Mouse (Mus musculus) liver, adult 2 months (tissue): ENCODE measurements around the gene Snrpa1. TPM values are rescaled to one million over a fixed set of nuclear protein-coding genes. Genes with fewer than 3 reads are reported as not detected.
"Not testable (repeated sequence)": the region's sequence is repeated elsewhere in the genome, so short reads cannot be mapped to it uniquely, and the experiment has no call there.

ENCODE experiments used
- DNase-seq: peaks from one replicate; pipeline ENCODE4 v3.0.0-alpha.2; 2011; ENCODE audit warnings: low read depth, low spot score; ENCODE audit errors: extremely low read depth
- H3K27ac ChIP-seq: fragments of 200-500 bp; replicated peaks from 2 replicates; pipeline ENCODE4 v1.5.1; 2012; ENCODE audit warnings: low read depth, mild to moderate bottlenecking, control low read depth, inconsistent platforms, low read length; ENCODE audit not compliant: insufficient read depth
- H3K27me3 ChIP-seq: fragments of 200-500 bp; 2 replicates; pipeline ENCODE4 v1.6.1; 2012; ENCODE audit warnings: mild to moderate bottlenecking, moderate library complexity, low read length, inconsistent platforms; ENCODE audit not compliant: control insufficient read depth, insufficient read depth
- H3K36me3 ChIP-seq: fragments of 200-500 bp; 2 replicates; pipeline ENCODE4 v1.6.1; 2012; ENCODE audit warnings: low read length, inconsistent platforms; ENCODE audit not compliant: control insufficient read depth, insufficient read depth
- H3K4me1 ChIP-seq: fragments of 200-500 bp; 2 replicates; pipeline ENCODE4 v1.6.1; 2011; ENCODE audit warnings: low read length; ENCODE audit not compliant: control insufficient read depth, insufficient read depth
- H3K4me3 ChIP-seq: fragments of 200-500 bp; 2 replicates; pipeline ENCODE4 v1.5.1; 2011; ENCODE audit warnings: low read depth, mild to moderate bottlenecking, control low read depth, low read length, moderate library complexity; ENCODE audit not compliant: insufficient read depth
- H3K79me2 ChIP-seq: fragments of 200-500 bp; 2 replicates; pipeline ENCODE4 v1.6.1; 2012; ENCODE audit warnings: inconsistent platforms, mild to moderate bottlenecking, low read length, moderate library complexity; ENCODE audit not compliant: control insufficient read depth, insufficient read depth
- H3K9ac ChIP-seq: fragments of 200-500 bp; 2 replicates; pipeline ENCODE4 v1.6.1; 2012; ENCODE audit warnings: low read depth, mild to moderate bottlenecking, control low read depth, inconsistent platforms, low read length
- CTCF ChIP-seq: fragments of 200-500 bp; IDR thresholded peaks from 2 replicates; pipeline ENCODE4 v1.5.1; 2011; ENCODE audit warnings: low read depth, low read length, control low read depth
- POLR2A ChIP-seq: fragments of 200-500 bp; IDR thresholded peaks from 2 replicates; pipeline ENCODE4 v1.6.1; 2011; ENCODE audit warnings: low read length, control low read depth; ENCODE audit not compliant: insufficient read depth; ENCODE audit errors: extremely low read depth
- WGBS: fragments of 180-500 bp; shearing (Covaris S2); methylation state at CpG from one replicate; pipeline ENCODE4 v1.1.7; 2018; 5-methylcytosine and 5-hydroxymethylcytosine counted together
- polyA plus RNA-seq: library from polyadenylated mRNA; depleted of rRNA; stranded (reverse); fragments of >200 nt; gene quantifications from 2 replicates; pipeline ENCODE4 v1.2.3, GENCODE M21; 2012
- total RNA-seq: library from RNA; depleted of rRNA; stranded (reverse); fragments of >200 nt; gene quantifications from 2 replicates; pipeline ENCODE4 v1.2.3, GENCODE M21; 2014

The Snrpa1 gene
- total and polyA plus RNA-seq, 2 experiments = 9.8 to 18.9 TPM

DNA sequence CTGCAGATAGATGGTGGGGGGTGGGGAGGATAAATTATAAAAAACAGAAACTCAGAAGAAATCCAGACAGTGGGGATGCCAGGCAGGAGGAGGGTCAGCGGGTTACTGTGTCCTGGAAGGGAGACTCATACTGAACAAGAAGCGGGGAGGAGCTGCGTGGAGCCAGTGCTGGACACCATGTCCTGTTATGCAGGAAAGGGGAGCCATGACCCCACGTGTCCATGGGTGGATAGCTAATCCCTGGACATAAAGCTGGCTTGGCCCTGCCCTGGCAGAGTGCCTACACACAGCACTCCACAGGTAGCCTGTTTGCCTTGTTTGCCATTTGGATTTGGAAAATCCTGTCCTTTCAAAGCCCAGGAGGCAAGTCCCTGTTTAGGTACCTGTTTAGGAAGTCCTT lies 10.8 kb upstream of the Snrpa1 start:
- 84% methylated on average over 4 of the region's 4 CpGs for WGBS
- no peak for DNase-seq
- Histone ChIP-seq H3K9ac (no peak overlapping the region), H3K27me3 (no peaks in the 10 kb centered on the region), H3K79me2 (no peaks in the 10 kb centered on the region), H3K4me3 (no peak overlapping the region), H3K27ac (no peak overlapping the region), H3K36me3 (peaks cover 12% of the 10 kb centered on the region), H3K4me1 (no peaks in the 10 kb centered on the region)
- TF ChIP-seq CTCF = no peak
- no peak for TF ChIP-seq POLR2A

DNA sequence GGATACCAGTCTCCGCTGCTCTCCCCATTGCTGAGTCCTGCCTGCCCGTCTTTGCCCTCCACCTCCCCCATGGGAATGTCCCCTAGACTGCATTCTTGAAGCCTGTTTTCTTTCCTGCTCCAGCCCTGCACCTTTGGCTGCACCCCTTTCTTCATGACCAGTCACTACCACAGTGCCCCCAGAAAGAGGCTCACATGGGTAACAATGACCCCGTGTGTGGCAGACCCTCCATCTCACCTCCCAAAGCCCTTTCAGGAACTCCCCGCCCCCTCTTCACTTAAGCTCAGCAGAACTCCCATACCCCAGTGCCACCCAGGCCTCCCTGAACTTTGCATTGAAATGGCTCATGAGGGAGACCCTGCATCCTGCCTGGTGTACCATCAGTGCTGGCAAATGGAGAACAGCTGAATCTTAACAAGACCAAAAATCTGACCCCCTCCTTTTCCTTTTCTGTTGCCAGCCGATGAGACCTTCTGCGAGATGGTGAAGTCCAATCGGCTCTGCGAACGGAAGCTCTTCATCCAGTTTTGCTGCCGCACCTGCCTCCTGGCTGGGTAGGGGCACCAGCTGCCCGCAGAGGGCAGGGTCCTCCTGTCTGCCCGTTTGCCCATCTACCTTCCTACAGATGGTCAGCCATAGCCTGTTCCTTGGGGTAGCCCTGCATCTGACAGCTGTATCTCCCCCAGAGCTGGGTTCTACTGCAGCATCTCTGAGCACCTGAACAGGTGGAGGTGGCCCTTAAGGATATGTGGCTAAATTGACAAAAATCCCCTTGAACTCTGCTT lies 10.2 kb upstream of the Snrpa1 start:
- no peaks in the 10 kb centered on the region for H3K27me3 ChIP-seq
- no peaks in the 10 kb centered on the region for H3K4me1 ChIP-seq
- no peak overlapping the region for H3K27ac ChIP-seq
- no peak for DNase-seq
- no peak overlapping the region for H3K9ac ChIP-seq
- peaks cover 12% of the 10 kb centered on the region for H3K36me3 ChIP-seq
- TF ChIP-seq CTCF = no peak
- no peak for TF ChIP-seq POLR2A
- H3K79me2 ChIP-seq = no peaks in the 10 kb centered on the region
- H3K4me3 ChIP-seq = no peak overlapping the region
- WGBS = 92% methylated on average over 12 of the region's 12 CpGs

DNA sequence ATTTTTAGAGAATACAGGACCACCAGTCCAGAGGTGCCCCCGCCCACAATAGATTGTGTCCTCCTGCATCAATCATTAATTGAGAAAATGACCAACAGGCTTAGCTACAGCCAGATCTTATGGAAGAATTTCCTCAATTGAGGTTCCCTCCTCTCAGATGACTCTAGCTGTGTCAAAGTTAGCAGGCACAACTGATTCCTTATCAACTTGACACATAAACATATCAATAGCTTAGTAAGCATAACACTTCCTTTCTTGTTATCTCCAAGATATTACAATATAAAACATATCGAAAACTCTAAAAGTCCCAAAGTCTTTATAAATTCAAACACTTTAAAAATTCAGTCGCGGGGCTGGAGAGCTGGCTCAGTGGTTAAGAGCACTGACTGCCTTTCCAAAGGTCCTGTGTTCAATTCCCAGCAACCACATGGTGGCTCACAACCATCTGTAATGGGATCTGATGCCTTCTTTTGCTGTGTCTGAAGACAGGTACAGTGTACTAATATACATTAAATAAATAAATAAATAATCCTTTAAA lies 4.8 kb upstream of the Snrpa1 start:
- WGBS = 92% methylated on average over 4 of the region's 4 CpGs
- Histone ChIP-seq H3K36me3 (peaks cover 8% of the 10 kb centered on the region; the same call in 1 of the 2 replicates), H3K4me1 (peaks cover 5% of the 10 kb centered on the region; the same call in 1 of the 2 replicates), H3K79me2 (no peaks in the 10 kb centered on the region), H3K27me3 (no peaks in the 10 kb centered on the region), H3K9ac (no peak overlapping the region), H3K27ac (no peak overlapping the region), H3K4me3 (no peak overlapping the region)
- no peak for DNase-seq
- TF ChIP-seq CTCF (no peak), POLR2A (no peak)

DNA sequence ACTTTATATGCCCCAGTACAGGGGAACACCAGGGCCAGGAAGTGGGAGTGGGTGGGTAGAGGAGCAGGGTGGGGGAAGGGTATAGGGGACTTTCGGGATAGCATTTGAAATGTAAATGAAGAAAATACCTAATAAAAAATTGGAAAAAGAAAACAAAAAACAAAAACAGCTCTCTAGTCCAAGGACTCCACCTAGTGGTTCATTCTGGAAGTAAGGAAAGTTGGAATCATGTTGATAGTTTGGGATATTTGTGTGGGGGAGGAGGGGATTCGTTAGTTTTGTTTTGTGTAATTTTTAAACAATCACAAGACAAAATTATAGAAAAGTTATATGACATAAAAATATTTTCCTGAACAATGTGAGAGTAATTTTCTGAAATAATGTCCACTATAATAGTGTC lies 3.4 kb upstream of the Snrpa1 start:
- H3K4me3 ChIP-seq, DNase-seq: not testable (repeated sequence)

DNA sequence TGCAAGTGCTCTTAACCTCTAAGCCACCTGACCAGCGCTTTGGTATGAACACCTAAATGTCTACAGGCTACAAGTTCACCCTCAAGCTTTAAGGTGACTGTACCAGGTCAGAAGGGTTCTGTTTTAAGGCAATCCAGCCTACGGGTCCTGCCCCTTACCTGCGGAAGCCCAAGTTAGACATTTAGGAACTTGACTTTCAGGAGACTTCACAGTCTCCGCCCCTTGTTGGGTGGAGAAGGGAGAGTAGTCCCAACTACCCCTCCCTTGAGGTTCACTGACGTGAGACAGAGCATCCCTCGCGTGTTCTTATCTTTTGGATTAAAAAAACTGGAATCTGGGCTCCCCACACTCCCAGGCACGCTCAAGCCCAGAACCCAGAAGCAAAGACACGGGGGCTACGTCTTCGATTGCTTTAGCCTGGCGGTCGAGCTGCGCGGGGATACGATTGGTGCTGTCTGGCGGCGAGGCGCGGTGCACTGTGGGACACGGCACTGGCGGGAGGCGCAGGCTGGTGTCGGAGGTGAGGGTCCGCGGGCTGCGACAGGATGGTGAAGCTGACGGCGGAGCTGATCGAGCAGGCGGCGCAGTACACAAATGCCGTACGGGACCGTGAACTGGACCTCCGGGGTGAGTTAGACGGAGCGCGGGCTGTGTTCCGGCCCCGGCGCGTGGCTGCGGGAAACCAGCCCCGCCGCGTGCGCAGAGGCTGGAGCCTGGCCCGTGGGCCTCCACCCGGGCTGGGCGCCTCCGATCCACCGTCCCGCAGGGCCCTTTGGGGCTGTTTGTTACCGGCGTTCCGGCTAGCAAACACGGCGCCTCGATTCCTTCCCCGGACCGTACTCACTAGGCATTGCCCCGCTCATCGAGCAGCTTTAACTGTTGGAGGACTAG lies 1.5 kb downstream of the Snrpa1 start:
- WGBS = under 1% methylated on average over 64 of the region's 64 CpGs
- Histone ChIP-seq H3K4me1 (peaks cover 9% of the 10 kb centered on the region; the same call in 1 of the 2 replicates), H3K4me3 (peak overlapping the region; percentile 74), H3K27me3 (no peaks in the 10 kb centered on the region), H3K27ac (peak overlapping the region; percentile 85), H3K36me3 (peaks cover 15% of the 10 kb centered on the region), H3K79me2 (peaks cover 7% of the 10 kb centered on the region; the same call in 1 of the 2 replicates), H3K9ac (peak overlapping the region; percentile 81)
- DNase-seq = peak; percentile 80
- peak; percentile 75 for TF ChIP-seq POLR2A
- TF ChIP-seq CTCF = no peak

More for the DNA sequence above, 3.4 kb upstream of the Snrpa1 start:
- H3K4me1 ChIP-seq, H3K27ac ChIP-seq, H3K36me3 ChIP-seq, H3K27me3 ChIP-seq, H3K79me2 ChIP-seq, H3K9ac ChIP-seq: not testable (repeated sequence)
- peak; percentile 47 for TF ChIP-seq CTCF
- 4% methylated on average over 2 of the region's 2 CpGs for WGBS
